16 mouse cellular contexts compared by ENCODE assay signal in the genomic region with DNA sequence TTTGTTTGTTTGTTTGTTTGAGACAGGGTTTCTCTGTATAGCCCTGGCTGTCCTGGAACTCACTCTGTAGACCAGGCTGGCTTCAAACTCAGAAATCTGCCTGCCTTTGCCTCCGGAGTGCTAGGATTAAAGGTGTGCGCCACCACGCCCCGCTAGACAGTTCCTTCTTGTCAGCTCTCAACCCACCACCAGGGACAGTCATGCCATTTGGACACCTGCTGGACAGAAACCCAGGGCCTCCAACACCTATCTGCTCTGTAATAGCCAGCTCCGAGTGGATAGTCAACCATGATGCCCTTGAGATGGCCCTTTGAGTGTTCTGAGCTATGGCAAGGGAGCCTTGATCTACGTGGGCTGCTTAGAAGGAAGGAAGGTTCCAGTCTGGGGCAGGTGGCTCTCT. TPM values are rescaled to one million over a fixed set of nuclear protein-coding genes. Genes with fewer than 3 reads are reported as not detected.
DNase-seq lines count a peak whose midpoint lies in the region; ATAC-seq and TF ChIP-seq lines count a peak whose summit lies in the region.
"Had no signal": no experiment of that assay in that cellular context is flagged by ENCODE, and none has a peak within 500 bp of the region (broad histone marks: within the 10 kb centered on the region; RNA-seq: fewer than 3 reads in every experiment).

No protein-coding gene starts in this region.

- H3K36me3 ChIP-seq in heart, embryonic 13.5 days: no peaks in the 10 kb centered on the region
- H3K36me3 ChIP-seq in lung, embryonic 14.5 days (ENCODE audit: insufficient read depth): no peaks in the 10 kb centered on the region
- H3K36me3 ChIP-seq in stomach, embryonic 14.5 days (ENCODE audit: control insufficient read depth, insufficient read depth, low read length): no peaks in the 10 kb centered on the region
- H3K36me3 ChIP-seq: embryonic facial prominence, embryonic 12.5 days; forebrain, embryonic 15.5 days; limb, embryonic 13.5 days; neural tube, embryonic 13.5 days had no signal

- no peak for DNase-seq in heart, adult 18-20 months
- no peak for DNase-seq in lung, embryonic 14.5 days
- DNase-seq in lung, postnatal 25 days (ENCODE audit: low spot score): no peak
- no peak for DNase-seq in brain, embryonic 14.5 days (ENCODE audit: low read depth)
- DNase-seq in frontal cortex, postnatal 10 days (ENCODE audit: low spot score in 2 of 2): no peak
- DNase-seq in thymus, postnatal 10 days (ENCODE audit: low spot score in 2 of 2): no peak
- DNase-seq: adrenal gland, postnatal 14 days; cerebellum, adult 11-12 months; right cerebral cortex, postnatal 4 days; thymus, adult 18-20 months had no signal

- 0 out of 2 replicates have a peak overlapping the region, but pooled peaks have one; percentile 83 for H3K9ac ChIP-seq in heart, embryonic 13.5 days
- H3K9ac ChIP-seq in lung, embryonic 14.5 days: no peak overlapping the region
- no peak overlapping the region for H3K9ac ChIP-seq in stomach, embryonic 14.5 days (replicated peaks; ENCODE audit: low read depth, low read length)
- H3K9ac ChIP-seq: embryonic facial prominence, embryonic 12.5 days; forebrain, embryonic 15.5 days; limb, embryonic 13.5 days had no signal

- TF ChIP-seq CTCF in lung, embryonic 14.5 days (IDR thresholded peaks at IDR 0.05; ENCODE audit: low read depth): peak; percentile 50
- 0 out of 2 replicates have a peak, but pooled peaks have one; percentile 4 for TF ChIP-seq CTCF in brain, embryonic 14.5 days (IDR thresholded peaks at IDR 0.05; ENCODE audit: borderline replicate concordance, extremely low read depth, insufficient read depth, insufficient read length)

- WGBS in heart, embryonic 13.5 days: 75% methylated on average over 6 of the region's 6 CpGs
- 73% methylated on average over 6 of the region's 6 CpGs for WGBS in lung, embryonic 14.5 days
- WGBS in stomach, embryonic 14.5 days: 71% methylated on average over 6 of the region's 6 CpGs

- no peak for ATAC-seq in heart, embryonic 13.5 days (ENCODE audit: extremely low read depth, insufficient number of reproducible peaks, low FRiP score, low TSS enrichment)
- no peak for ATAC-seq in lung, embryonic 14.5 days (ENCODE audit: insufficient read depth)
- no peak for ATAC-seq in stomach, embryonic 14.5 days (ENCODE audit: insufficient number of reproducible peaks, insufficient read depth, low FRiP score, low read depth)
- ATAC-seq: forebrain, embryonic 15.5 days had no signal

- peaks cover 66% of the 10 kb centered on the region for H3K4me1 ChIP-seq in heart, embryonic 13.5 days
- H3K4me1 ChIP-seq in lung, embryonic 14.5 days (ENCODE audit: insufficient read depth): peaks cover 11% of the 10 kb centered on the region
- H3K4me1 ChIP-seq in stomach, embryonic 14.5 days (ENCODE audit: control insufficient read depth, insufficient read depth, low read length): peaks cover 12% of the 10 kb centered on the region

- no peaks in the 10 kb centered on the region for H3K9me3 ChIP-seq in heart, embryonic 13.5 days
- H3K9me3 ChIP-seq in lung, embryonic 14.5 days (ENCODE audit: low read depth, low read length): no peaks in the 10 kb centered on the region
- no peaks in the 10 kb centered on the region for H3K9me3 ChIP-seq in stomach, embryonic 14.5 days (ENCODE audit: control insufficient read depth, low read depth, low read length)
- H3K9me3 ChIP-seq: embryonic facial prominence, embryonic 12.5 days; forebrain, embryonic 15.5 days; limb, embryonic 13.5 days; neural tube, embryonic 13.5 days had no signal

- H3K27ac ChIP-seq in heart, embryonic 13.5 days (replicated peaks): peak overlapping the region; percentile 88; the same call in 1 of the 2 replicates
- H3K27ac ChIP-seq in lung, embryonic 14.5 days (ENCODE audit: low read depth): no peak overlapping the region
- H3K27ac ChIP-seq in stomach, embryonic 14.5 days (ENCODE audit: low read length): peak overlapping the region; percentile 21; the same call in 1 of the 2 replicates
- H3K27ac ChIP-seq: embryonic facial prominence, embryonic 12.5 days; forebrain, embryonic 15.5 days; limb, embryonic 13.5 days; neural tube, embryonic 13.5 days had no signal

- no peak for TF ChIP-seq POLR2A in brain, embryonic 14.5 days (IDR thresholded peaks at IDR 0.05; ENCODE audit: borderline replicate concordance, extremely low read depth, insufficient read depth, insufficient read length, poor library complexity, severe bottlenecking)

- H3K4me2 ChIP-seq in heart, embryonic 13.5 days: 0 out of 2 replicates have a peak overlapping the region, but pooled peaks have one; percentile 92
- H3K4me2 ChIP-seq in lung, embryonic 14.5 days: no peak overlapping the region
- H3K4me2 ChIP-seq in stomach, embryonic 14.5 days (replicated peaks; ENCODE audit: low read depth, low read length): no peak overlapping the region
- H3K4me2 ChIP-seq: limb, embryonic 13.5 days had no signal

- no peak overlapping the region for H3K4me3 ChIP-seq in heart, embryonic 13.5 days
- no peak overlapping the region for H3K4me3 ChIP-seq in lung, embryonic 14.5 days (ENCODE audit: low read depth, low read length)
- no peak overlapping the region for H3K4me3 ChIP-seq in stomach, embryonic 14.5 days (ENCODE audit: low read depth, low read length)
- H3K4me3 ChIP-seq: embryonic facial prominence, embryonic 12.5 days; limb, embryonic 13.5 days had no signal

- H3K27me3 ChIP-seq in heart, embryonic 13.5 days (replicated peaks): no peaks in the 10 kb centered on the region
- H3K27me3 ChIP-seq in lung, embryonic 14.5 days (ENCODE audit: insufficient read depth, low read length): no peaks in the 10 kb centered on the region
- no peaks in the 10 kb centered on the region for H3K27me3 ChIP-seq in stomach, embryonic 14.5 days (ENCODE audit: control insufficient read depth, insufficient read depth, low read length)
- H3K27me3 ChIP-seq: embryonic facial prominence, embryonic 12.5 days; forebrain, embryonic 15.5 days; limb, embryonic 13.5 days; neural tube, embryonic 13.5 days had no signal

RNA-seq across cellular contexts. Expression of a gene that starts 16.6 kb away (rescaled TPM):
- 54.1 and 63.7 TPM in 2 replicates for polyA plus RNA-seq in heart, embryonic 13.5 days (2015; fragmentation: Nextera tagmentation; extraction: Ambion mirVana)
- total RNA-seq in heart, adult 18-20 months (2021): 10 to 100 TPM; 19.6 to 28.7 TPM
- 93.8 and 97.9 TPM in 2 replicates for polyA plus RNA-seq in lung, embryonic 14.5 days (2014; fragmentation: Nextera tagmentation; extraction: Ambion mirVana)
- polyA plus RNA-seq in brain, embryonic 14.5 days (2012; rRNA removed): 41.8 and 48.8 TPM in 2 replicates
- 59.6 and 72.9 TPM in 2 replicates for polyA plus RNA-seq in stomach, embryonic 14.5 days (2014; fragmentation: Nextera tagmentation; extraction: Ambion mirVana)

RNA-seq across cellular contexts. Expression of a gene that starts 16.9 kb away (rescaled TPM):
- 8.9 and 10.5 TPM in 2 replicates for polyA plus RNA-seq in heart, embryonic 13.5 days (2015; fragmentation: Nextera tagmentation; extraction: Ambion mirVana)
- total RNA-seq in heart, adult 18-20 months (2021): 1 to 10 TPM; 8.3 to 8.8 TPM
- 13.3 and 15.0 TPM in 2 replicates for polyA plus RNA-seq in lung, embryonic 14.5 days (2014; fragmentation: Nextera tagmentation; extraction: Ambion mirVana)
- 14.2 and 15.4 TPM in 2 replicates for polyA plus RNA-seq in brain, embryonic 14.5 days (2012; rRNA removed)
- polyA plus RNA-seq in stomach, embryonic 14.5 days (2014; fragmentation: Nextera tagmentation; extraction: Ambion mirVana): 10.5 and 12.7 TPM in 2 replicates

RNA-seq across cellular contexts. Expression of a gene that starts 26.0 kb away (rescaled TPM):
- 51.8 and 57.0 TPM in 2 replicates for polyA plus RNA-seq in heart, embryonic 13.5 days (2015; fragmentation: Nextera tagmentation; extraction: Ambion mirVana)
- total RNA-seq in heart, adult 18-20 months (2021): 100 to 1,000 TPM in 1 of 2 experiments, 10 to 100 TPM in 1; 97.9 to 139 TPM
- 48.6 TPM in 2 replicates for polyA plus RNA-seq in lung, embryonic 14.5 days (2014; fragmentation: Nextera tagmentation; extraction: Ambion mirVana)
- polyA plus RNA-seq in brain, embryonic 14.5 days (2012; rRNA removed): 14.7 and 18.5 TPM in 2 replicates
- 35.9 and 38.4 TPM in 2 replicates for polyA plus RNA-seq in stomach, embryonic 14.5 days (2014; fragmentation: Nextera tagmentation; extraction: Ambion mirVana)
